Mouse (Mus musculus) lung, postnatal 10 days (tissue): ENCODE results near the gene Hnrnpul2.
"Not testable (repeated sequence)": the region's sequence is repeated elsewhere in the genome, so short reads cannot be mapped to it uniquely, and the experiment has no call there.

Experiments used
- DNase-seq: peaks from one replicate; pipeline ENCODE4 v3.0.0; 2021

The Hnrnpul2 gene

DNA sequence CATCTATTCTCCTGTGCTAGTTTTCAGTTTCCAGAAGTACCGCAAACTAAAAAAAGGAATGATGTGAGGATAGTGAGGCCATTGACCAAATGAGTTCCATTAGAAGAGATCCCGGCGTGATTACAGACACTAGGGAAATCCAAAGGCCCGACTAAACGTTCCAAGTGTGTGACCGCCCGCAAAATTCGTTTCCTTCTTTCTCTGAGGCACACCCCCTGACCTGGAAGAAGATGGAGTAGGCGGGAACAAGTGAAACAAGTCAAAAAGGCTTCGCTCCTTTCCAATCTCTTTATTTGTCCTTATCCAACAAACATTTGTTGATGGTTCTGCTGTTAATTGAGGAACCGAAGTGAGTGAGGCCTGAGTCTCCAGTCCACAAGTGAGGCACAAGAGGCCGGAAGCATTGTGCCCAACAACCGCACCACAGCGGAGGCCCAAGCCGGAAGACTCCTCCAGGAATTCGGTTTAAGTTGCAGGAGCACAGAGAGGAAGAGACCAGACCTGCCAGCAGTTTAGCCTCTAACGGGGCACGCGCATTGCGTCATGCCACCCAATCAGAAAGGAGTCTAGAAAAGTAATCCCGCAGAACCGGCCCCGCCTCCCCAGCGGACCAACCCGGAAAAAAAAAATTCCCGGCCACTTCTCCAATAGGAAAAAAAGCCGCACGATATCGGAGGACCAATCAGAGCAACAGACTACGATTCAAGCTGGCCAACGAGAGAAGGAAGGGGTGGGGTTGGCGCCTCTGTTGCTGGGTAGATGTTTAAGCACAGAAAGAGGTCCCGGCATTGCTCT, 812 bp upstream of the Hnrnpul2 start, which contains the start of gene Ttc9c:
Gene Ttc9c, minus strand, starts transcription at position 533 of the 795 bp plus-strand sequence.
- DNase-seq, result peak; percentile 99

- DNase-seq, result no peak
Measured at GRCm38 (mm10) chr19:8820424-8820956, 680 bp downstream of the Hnrnpul2 start.

GRCm38 (mm10) chr19:8821146-8821545, 1.3 kb downstream of the Hnrnpul2 start:
- no peak for DNase-seq

- no peak for DNase-seq
Measured at GRCm38 (mm10) chr19:8822696-8823095, 2.9 kb downstream of the Hnrnpul2 start.

- no peak for DNase-seq
Measured at GRCm38 (mm10) chr19:8829660-8830059, 9.8 kb downstream of the Hnrnpul2 start, which contains the start of gene AC129217.1. AC129217.1 (plus strand) TSS chr19:8829773.

DNA sequence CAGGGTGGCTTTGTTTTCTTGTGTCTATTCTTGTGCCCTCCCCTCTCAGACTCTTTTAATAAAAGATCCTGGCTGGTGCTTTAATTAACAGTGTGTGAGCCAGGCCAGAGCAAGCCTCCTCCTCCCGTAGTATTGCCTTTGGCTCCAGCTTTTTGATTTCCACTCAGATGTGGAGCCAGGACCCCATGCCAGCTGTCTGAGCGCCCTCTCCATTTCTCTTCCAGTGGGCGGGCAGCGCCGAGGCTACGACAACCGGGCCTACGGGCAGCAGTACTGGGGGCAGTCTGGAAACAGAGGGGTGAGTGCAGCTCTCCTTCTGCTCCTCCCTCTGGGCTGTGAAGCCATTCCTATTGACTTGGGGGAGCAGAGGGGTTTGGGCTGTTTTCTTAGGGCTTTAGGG, 10.9 kb downstream of the Hnrnpul2 start:
- DNase-seq, result no peak

DNA sequence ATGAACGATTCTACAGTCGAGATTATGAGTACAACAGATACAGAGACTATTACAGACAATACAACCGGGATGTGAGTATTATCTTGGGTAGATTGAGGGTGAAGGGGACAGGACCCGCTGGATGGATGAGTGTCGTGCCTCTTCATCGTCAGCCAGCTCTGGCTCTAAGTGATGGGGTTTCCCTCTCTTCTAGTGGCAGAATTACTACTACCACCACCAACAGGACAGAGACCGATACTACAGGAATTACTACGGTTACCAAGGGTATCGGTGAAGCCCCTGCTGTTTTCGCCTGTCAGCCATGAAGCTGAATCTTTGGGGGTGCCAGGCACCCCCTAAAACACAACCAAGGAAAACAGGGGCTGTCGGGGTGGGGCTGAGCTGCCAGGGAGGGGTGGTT, 11.5 kb downstream of the Hnrnpul2 start:
- no peak for DNase-seq

- DNase-seq, result no peak
Measured at GRCm38 (mm10) chr19:8832971-8833370, 13.2 kb downstream of the Hnrnpul2 start.

DNA sequence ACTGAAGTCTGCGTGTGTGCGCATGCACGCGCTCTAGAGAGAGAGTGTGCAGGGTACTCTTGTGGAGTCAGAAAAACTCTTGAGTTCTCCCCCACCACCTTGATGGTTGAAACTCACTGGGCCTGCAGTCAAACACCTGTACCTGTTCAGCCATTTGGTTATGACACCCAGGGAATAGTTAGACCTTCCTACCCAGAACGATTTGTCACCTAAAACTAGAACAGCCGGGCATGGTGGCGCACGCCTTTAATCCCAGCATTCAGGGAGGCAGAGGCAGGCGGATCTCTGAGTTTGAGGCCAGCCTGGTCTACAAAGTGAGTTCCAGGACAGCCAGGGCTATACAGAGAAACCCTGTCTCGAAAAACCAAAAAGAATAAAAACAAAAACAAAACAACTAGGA, 16.5 kb downstream of the Hnrnpul2 start:
- DNase-seq, result not testable (repeated sequence)

DNA sequence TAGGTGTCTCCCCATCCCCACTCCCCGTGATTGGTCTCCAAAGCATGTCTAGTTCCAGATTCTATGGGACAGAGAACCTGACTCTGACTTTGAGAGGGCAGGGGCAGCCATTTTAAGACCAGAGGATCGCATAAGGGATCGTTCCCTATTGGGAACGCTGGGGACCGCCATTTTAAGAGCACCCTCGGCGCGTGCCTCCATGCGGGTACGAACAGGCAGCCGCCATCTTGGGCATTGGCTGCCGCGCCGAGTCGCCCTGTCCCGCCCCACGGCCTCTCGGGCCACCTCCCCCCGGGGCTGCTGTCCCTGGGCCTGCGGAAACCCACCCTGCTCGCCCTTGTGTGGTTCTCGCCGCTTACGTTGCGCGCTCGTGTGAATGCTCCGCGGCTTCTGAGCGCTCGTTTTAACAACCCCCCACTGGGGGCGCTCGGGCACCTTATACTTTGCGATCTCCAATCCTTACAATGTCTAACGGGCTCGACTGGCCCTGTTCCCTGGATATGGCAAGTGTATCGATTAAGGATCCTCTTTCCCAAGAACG, 17.5 kb downstream of the Hnrnpul2 start, which contains the start of gene Bscl2:
Gene Bscl2, plus strand, starts transcription at position 217 of the 541 bp plus-strand sequence.
- peak; percentile 88 for DNase-seq

GRCm38 (mm10) chr19:8838041-8838730, 18.4 kb downstream of the Hnrnpul2 start:
- peak; percentile 56 for DNase-seq

DNA sequence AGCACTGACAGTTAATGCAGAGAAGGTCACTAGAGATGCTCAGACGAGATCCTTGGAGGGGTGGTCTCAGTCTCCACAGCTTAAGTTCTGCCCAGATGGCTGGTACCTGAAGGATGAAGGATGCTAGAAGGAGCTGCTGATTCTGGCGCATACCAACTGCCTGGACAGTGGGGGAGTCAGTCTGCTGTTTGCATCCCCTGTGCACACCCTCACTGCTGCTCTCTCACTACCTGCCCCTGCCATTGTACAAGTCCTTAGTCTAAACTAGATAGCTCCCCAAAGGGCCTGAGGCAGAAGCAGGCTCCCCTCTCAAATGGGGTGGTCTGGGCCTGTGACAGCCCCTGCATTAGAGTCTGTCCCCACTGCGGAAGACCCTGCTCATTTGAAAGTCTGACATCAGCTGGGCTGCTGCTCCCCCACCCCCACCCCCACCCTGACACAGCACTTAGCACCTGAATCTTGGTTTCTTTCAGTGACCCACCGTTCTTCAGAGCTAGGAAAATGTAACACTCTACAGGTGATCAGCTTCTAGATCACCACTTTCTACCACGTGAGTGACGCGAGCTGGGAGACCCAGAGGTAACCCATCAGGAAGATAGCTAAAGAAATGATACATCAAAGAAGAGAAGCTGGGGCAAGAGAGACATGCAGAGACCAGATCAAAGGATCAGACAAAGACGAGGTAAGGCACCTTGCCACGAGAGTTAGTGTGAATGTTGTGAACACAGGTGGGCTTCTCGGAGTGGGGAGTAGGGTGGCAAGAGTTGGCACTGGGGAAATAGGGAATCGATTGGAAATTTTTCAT, 19.5 kb downstream of the Hnrnpul2 start, which contains the start of gene Gng3:
Gene Gng3, minus strand, starts transcription at position 92 of the 805 bp plus-strand sequence.
- no peak for DNase-seq

GRCm38 (mm10) chr19:8839908-8840791, 20.3 kb downstream of the Hnrnpul2 start:
- peak; percentile 89 for DNase-seq

GRCm38 (mm10) chr19:8841012-8841411, 21.2 kb downstream of the Hnrnpul2 start:
- no peak for DNase-seq

DNA sequence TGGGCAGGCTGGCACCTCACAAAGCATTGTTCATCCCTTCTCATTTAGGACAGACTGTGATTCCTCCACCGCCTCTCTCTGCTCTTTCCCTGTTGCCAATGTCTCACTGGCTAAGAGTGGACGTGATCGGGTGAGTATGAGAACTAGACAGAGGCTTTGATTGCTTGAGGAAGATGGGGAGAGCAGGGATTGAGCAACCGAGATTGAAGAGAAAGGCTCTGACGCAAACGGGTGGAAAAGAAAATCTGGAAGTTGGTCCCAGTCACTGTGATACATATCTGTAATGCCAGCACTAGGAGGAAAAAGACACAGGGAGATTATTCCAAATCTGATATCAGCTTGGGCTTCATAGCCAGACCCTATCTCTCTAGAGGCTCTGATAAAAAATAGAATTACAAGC, 23.2 kb downstream of the Hnrnpul2 start:
- DNase-seq, result peak; percentile 19

GRCm38 (mm10) chr19:8844371-8845129, 24.7 kb downstream of the Hnrnpul2 start:
- peak; percentile 90 for DNase-seq

- DNase-seq, result no peak
Measured at GRCm38 (mm10) chr19:8848356-8848755, 28.5 kb downstream of the Hnrnpul2 start.

DNA sequence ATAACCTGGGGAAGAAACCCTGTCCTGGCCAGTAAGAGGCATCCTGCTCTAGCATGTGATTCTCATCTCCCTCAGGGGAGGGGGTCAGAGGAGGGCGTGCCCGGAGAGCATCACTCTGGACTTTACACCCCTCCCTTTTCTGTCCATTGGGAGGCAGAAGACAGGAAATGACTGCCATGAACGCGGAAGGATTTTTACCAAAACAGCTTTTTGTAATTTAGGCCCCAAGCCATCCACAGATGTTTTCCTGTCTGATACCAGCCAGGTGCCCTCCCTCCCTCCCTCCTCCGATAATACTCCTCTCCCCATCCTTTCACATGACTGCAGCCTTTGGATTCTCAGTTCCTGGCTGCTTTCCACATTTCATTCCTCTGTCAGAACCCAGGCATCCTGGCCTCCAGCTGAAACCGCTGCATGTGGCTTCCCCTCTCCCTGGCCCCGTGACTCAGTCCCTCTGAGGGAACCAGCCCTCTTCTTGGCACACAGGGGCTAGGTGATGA, 30.6 kb downstream of the Hnrnpul2 start, which contains the start of gene Lrrn4cl:
Gene Lrrn4cl, plus strand, starts transcription at position 367 of the 500 bp plus-strand sequence.
- DNase-seq, result peak; percentile 69

- peak; percentile 20 for DNase-seq
Measured at GRCm38 (mm10) chr19:8851639-8852038, 31.8 kb downstream of the Hnrnpul2 start.
